Mouse (Mus musculus): ENCODE data around the gene Bex1. TPM values are rescaled to one million over a fixed set of nuclear protein-coding genes. Genes with fewer than 3 reads are reported as not detected.
A peak's percentile ranks its signal among the peaks of the same experiment; 100 is the strongest.
"Not testable (repeated sequence)": the region's sequence is repeated elsewhere in the genome, so short reads cannot be mapped to it uniquely, and the experiment has no call there.

Gene Bex1
- 10 to 100 TPM; 11.8 to 14.1 TPM for total RNA-seq (2021)
- long read RNA-seq, experiment 1, partial matches to known transcripts: 0 of 4 reads
- long read RNA-seq, experiment 1, other reads (novel, unspliced or antisense): 3 of 4 reads
- long read RNA-seq, experiment 2, partial matches to known transcripts: 0 of 7 reads
- long read RNA-seq, experiment 2, other reads (novel, unspliced or antisense): 3 of 7 reads

DNA sequence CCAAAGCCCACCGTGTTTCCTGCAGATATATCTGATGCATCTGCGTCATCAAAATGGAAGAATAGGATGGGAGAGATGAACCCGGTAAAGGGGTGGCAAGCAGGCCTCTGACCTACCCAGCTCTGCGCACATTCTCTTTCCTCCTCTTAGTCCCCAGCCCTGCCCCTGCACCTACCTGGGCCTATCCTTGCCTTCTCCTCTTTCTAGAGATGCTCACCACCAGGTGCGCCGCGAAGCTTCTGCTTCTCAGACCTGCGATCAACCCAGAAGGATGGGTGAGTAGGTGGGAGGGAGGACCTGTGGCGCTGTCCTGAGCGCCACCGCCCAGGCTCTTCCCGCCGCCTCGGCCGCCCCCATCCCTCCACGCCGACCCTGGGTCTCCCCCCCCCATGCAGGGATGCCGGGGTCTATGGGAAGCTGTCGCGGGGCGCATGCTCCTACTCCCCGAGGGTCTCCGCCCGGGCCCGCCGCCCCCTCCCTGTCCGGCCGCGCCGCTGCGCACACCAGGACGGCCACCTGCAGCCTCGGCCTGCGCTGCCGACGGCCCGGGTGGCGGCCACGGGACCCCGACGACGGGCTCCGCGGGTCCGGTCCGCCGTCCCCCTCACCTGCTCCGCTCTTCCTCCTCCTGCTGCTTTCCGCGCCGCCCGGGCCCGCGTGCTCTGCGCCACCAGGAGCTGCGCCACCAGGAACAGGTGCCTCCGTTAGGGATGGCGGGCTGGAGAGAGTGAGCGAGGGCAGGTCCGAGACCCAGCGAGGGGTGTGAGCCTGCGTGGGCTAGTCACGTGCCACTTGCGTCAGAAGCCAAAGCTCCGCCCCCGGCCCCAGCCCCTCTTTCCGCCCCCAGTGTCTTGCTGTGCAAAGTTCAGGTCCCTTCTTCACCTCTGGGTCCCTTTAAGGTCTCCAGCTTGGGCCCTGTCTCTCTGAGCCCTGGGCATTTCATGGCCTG lies at the start of gene Bex1, which contains the start of gene Tceal7:
Gene Bex1, minus strand, starts transcription at position 785 of the 949 bp plus-strand sequence.
Gene Tceal7, plus strand, starts transcription at position 51 of the 949 bp plus-strand sequence.
- DNase-seq (ENCODE audit: low spot score in 2 of 2): not testable (repeated sequence)

DNA sequence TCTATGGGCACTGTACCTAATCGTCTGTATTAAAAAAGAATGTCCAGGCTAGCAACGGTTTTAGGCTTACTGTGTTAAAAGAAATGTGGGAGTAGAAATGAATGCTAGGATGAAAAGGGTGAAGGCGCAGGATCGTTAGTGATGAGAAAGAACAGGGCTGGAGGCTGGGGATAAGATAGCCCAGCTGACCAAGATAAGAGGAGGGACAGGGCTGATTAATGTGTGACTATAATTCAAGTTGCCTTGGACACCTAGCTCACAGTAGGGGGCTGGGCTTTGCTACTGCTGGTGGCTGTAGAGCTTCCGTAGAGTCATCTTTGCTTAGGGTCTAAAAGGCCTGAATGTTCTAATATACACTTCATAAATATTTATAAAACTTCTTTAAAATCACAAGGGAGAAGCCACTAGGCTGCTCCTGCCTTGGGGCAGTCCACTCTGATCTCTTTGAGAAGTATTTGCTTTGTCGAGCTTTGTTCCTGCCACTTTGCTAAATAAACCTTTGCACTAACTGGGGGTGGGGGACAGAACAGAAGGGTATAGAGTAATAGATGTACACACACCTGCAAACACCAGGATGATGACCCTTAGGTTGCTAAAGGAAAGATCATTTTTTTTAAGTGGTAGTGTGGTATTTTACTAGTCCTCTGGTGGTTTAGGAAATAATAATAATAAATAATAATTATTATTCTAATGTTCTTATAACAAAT lies 36.9 kb upstream of the Bex1 start:
- no peak for DNase-seq (ENCODE audit: low spot score in 2 of 2)

DNA sequence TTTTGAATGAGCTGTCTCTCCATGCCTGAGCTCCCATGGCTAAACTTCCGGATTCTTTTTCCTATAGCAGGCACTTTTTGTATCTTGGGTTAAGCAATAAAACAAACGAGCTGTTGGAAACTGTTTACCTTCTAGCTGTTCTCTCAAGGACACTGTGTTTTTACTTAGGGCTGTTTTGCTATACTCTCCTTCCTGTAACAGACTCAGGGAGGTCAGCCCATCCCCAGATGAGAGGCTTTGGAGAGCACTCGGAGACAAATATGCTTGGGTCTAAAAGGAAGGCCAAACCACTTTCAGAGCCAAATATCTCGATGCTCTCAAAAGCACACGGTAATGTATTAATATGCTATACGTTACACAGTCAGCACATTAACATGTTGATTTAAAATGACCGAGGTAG lies 34.4 kb upstream of the Bex1 start:
- DNase-seq (ENCODE audit: low spot score in 2 of 2): no peak

DNA sequence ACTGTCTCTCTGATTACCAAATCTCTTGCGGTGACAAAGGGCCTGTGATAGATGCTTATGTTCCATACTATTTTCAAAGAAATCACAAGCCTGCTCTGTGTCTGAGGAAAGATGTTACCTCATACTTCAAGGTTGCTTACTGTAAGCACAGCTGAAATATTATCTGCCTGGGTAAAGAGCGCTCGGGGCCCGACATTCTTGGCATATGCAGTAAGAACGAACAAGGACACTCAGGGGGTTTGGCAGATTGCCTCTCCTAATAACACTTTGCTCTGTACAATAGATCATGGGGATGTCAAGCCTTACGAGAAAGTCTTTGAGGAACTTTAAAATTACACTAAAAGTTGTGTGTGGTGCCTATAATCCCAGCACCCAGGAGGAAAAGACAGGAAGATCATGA lies 33.5 kb upstream of the Bex1 start:
- peak in 1 of 2 experiments; percentile 30 for DNase-seq (ENCODE audit: low spot score in 2 of 2)

DNA sequence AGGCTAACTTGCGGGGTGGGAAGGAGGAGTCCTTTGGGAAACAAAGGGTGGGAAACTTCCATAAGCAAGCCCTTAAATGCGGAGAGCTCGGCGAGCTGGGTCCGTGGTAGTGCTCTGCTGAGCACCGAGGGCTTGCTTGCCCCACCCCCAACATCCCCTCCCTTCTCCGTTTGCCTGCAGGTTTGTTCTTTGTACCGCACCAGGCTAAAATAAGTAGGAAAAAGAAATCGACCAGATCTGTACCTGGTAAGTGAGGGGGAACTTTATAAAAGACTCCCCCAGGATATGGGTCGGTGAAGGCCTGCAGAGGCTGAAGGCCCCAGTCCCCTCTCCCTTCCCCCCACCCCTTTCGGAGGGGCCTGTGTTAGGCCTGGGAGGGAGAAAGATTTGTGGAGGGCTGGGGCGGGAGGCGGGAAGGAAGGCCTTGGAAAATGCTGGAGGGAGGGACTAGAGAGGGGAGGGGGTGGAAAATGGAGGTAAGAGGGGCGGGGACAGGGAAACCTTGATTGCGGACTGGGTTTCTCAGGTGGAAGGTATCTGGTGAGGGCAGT lies 30.3 kb upstream of the Bex1 start:
- DNase-seq (ENCODE audit: low spot score in 2 of 2): peak in 1 of 2 experiments; percentile 7

DNA sequence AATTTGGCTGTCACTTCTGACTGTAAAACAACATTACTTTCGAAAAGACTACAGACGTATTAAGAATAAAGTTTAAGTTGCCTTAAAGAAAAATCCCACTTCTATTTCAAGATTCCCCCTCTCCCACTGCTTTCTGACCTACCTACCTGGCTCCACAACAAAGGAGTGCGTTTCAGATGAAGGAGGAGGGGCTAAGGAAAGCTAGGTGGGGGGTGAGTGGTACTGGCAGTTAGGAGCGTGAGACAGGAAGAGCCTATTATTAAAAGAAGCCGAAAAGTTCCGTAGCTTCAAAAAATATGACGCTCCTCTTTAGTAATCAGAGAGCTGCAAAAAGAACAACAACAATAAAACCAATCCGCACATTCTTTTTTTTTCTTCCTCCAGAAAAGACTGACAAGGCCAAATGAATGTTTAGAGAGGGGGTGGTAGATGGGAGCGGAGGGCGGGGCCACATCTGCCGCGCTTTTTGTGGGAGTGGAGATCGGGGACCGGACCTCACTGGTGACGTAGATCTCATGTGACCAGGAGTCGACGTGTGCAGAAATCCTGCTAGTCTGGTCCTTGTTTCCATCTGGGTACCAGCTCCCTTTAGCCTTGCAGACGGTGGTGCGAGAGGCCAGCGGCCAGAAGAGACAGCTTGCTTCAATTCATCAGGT lies 29.4 kb upstream of the Bex1 start, which contains the start of gene Tceal9:
Gene Tceal9, plus strand, starts transcription at position 506 of the 656 bp plus-strand sequence.
- DNase-seq (ENCODE audit: low spot score in 2 of 2): peak; percentile 60 to 62

DNA sequence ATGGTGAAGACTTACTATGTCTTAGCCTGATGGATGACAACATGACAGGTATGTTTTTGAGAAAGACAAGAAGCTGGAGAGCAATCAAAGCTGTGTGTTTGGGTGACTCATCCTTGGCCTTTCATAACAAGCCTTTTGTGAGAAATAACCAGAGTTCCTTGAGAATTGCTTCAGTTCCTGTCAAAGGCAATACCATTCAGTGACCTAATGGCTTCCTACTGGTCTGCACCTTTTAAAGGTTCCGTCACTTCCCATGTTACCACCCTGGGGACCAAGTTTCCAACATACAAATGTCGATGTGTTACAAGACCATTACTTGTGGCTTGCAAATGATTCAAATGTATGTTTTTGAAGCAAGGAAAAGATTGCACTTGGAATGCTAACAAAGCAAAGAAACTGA lies 27.9 kb upstream of the Bex1 start:
- DNase-seq (ENCODE audit: low spot score in 2 of 2): no peak

DNA sequence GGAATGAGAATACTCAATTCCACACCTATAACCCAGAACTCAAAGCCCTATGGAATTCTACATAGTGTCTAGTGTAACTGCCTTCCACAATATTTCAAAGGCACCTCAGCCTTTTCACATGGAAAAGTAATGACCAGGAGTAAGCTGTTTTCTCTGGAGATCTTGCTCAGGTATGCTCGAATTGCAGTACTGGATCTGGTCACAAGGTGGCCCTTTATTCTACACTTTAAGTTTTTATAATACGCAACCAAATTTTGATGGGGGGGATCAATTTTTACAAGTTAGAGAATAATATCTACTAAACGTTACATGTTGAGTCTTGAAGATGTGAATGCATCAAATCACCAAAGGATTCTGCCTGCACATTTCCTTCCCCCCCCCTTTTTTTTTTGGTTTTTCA lies 22.8 kb upstream of the Bex1 start:
- DNase-seq (ENCODE audit: low spot score in 2 of 2): peak in 1 of 2 experiments; percentile 17

DNA sequence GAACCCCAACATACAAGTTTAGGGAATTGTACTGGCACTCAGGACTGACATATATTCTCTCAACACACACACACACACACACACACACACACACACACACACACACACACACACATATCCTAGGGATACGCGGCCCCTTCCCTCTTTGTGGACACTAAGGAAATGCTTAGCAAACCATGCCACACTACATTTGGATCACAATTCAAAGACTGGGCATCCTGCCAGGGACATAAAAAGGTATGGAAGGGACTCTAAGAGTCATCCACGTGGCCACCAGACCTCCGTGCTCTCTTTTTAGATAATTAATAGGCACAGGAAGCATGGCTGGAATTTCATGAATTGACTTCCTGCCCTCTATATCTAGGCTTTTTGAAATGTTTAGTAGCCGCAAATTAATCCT lies 12.5 kb upstream of the Bex1 start:
- no peak for DNase-seq (ENCODE audit: low spot score in 2 of 2)

DNA sequence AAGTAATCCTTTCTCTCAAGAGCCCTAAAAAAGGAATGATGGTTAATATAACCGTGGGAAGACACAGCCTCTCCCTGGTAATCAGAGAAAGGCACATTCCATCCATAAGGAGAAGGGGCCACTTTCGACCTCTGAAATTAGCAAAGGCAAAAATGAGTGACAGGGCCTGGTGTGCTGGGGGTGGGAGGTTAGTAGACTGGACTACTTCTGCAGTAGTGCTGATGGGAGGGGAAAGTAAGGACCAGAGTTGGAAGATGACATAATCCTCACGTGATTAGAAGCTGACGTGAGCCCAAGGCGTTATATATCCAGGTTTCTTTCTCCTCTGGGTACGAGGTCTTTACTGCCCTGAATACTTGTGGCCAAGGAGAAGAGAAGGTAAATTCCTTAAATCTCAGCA lies 8.4 kb upstream of the Bex1 start:
- no peak for DNase-seq (ENCODE audit: low spot score in 2 of 2)

DNA sequence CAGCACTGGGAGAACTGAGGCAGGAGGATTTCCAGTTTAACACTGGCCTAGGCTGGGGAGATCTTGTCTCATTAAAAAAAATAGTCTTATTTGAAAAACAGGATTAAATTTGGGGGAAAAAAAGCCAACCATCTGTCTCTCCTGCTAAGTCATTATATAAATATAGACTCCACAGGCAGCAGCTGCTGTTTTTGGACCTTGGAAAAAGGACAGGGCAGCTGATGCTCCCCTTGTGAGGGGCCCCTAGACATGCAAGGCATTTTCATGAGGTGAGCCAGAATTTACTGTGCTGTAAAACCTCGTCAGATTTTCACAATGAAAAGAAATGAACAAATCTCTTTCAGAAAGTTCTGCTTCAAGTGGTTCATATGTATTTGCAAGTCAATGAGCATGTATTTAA lies 990 bp upstream of the Bex1 start:
- no peak for DNase-seq (ENCODE audit: low spot score in 2 of 2)

DNA sequence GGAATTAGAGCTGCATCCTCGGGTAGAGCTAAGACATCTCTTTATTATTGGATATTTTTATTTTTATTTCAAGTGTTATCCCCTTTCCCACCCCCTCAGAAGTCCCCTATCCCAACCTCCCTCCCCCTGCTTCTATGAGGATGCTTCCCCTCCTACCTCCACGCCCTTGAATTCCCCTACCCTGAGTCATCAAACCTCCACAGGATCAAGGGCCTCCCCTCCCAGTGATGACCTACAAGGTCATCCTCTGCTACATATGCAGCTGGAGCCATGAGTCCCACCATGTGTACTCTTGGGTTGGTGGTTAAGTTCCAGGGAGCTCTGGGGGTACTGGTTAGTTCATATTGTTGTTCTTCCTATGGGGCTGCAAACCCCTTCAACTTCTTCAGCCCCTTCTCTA lies 1.9 kb downstream of the Bex1 start:
- no peak for DNase-seq (ENCODE audit: low spot score in 2 of 2)

DNA sequence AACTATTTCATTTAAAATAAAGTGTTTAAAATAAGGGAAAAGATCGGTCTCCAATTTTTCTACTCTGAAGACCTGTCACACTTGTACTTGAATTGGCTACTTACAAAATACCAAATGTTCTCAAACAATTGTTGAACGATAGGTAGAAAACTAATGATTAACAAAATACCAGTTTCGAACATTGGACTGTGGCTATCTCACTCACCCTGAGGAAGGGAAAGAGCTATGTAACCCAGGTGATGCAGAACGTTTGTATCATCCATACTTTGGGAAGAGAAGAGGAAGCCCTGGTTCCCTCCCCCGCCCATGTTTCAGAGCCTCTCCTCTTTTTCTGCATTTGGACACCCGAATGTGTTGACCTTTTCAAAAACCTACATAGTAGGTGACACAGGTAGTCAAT lies 10.9 kb downstream of the Bex1 start:
- DNase-seq (ENCODE audit: low spot score in 2 of 2): no peak

DNA sequence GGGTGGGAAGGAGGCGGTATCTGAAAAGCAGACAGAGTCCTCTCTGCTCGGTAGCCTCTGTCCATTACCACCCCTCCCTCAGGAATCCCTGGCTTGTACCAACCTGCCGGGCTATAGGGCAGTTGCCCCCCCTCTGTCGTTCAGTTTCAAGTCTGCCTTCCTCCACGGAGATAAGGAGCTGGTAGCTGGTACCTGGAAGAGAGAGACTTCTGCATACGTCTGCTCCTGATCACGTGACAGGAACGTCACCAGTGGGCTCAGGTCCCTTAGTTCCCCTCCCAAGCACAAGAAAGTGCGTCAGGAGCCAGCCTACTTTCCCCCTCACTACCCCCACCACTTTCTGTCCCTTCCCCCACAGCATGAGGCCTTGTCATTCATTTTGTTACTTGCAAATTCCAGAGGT lies 11.6 kb downstream of the Bex1 start, which contains the start of gene Tceal5:
Gene Tceal5, minus strand, starts transcription at position 213 of the 403 bp plus-strand sequence.
- no peak for DNase-seq (ENCODE audit: low spot score in 2 of 2)

DNA sequence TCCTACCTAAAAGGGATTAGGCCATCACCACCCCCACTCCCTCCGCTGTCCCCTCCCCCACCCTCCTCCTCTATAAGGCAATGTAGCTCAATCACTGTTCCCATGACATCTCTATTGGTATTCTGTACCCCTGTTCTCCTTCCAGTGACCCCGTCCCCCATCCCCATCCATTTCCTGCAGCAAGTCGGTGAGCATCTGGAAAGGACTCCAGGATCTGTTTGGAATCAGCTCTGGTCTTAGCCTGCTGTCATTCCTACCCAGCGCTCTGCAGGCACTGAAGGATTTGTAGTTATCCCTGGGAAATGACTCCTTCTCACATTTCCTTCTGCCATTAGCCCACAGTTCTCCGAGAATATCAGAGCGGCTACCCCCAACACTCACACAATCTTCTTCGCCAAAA lies 12.1 kb downstream of the Bex1 start:
- no peak for DNase-seq (ENCODE audit: low spot score in 2 of 2)

DNA sequence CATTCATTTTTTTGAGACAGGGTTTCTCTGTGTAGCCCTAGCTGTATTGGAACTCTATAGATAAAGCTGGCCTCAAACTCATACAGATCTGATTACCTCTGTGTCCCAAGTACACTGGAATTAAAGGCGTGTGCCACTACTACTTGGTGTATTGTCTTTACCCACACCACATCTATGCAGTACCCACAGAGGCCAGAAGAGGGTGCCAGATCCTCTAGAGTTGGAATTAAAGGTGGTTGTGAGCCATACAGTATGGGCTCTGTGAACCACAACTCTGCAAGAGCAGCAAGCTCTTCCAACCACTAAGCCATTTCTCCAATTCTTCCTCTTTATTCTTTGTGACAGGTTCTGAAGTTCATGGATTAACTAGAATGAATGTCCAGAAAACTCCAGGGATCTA lies 18.4 kb downstream of the Bex1 start:
- peak; percentile 31 for DNase-seq (ENCODE audit: low spot score in 2 of 2)

DNA sequence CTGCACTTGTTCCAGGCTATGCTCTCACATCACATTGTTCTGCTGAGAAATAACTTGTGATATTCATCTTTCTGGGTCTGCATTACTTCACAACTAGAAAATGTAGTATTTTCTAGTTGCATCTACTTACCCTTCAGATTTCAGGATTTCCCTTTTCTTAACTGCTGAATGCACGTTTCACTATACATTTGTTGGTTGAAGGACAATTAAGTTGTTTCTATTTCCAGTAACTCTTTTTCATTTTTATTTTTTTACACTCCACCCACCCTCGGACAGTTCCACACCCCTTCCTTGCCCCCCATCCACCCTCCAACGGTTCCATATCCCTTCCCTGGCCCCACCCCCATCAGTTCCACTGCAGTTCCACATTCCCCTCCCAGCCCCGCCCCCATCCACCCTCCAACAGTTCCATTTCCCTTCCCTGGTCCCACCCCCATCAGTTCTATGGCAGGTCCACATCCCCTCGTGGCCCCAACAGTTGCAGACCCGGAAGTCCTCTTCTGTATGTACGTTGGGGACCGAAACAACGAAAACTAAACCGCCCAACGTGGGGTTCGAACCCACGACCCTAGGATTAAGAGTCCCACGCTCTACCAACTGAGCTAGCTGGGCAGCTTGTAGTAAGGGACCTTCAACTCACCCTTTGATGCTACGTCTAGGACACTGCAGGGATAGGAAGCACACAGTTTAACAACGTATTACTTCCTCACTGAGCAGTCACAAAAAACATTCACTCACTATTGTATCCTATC lies 19.9 kb downstream of the Bex1 start:
- no peak for DNase-seq (ENCODE audit: low spot score in 2 of 2)

DNA sequence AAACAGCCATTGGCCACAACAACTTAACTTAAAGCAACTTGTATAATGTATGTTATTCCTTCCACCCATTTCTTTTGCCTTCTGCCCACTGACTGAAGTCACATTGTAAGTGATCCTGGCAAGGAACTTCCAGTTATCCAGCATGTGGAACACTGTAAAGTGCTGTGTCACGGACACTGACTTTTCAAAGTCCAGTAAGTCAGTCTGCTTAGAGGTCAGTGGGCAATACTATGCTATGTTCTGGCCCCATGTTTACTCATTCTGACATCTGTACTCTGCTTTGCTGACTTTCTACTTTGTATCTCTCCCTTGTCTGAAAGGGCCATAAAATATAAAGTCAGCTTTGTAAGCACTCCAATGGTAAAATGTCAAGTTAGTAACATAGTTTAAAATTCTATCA lies 32.2 kb downstream of the Bex1 start:
- no peak for DNase-seq (ENCODE audit: low spot score in 2 of 2)

DNA sequence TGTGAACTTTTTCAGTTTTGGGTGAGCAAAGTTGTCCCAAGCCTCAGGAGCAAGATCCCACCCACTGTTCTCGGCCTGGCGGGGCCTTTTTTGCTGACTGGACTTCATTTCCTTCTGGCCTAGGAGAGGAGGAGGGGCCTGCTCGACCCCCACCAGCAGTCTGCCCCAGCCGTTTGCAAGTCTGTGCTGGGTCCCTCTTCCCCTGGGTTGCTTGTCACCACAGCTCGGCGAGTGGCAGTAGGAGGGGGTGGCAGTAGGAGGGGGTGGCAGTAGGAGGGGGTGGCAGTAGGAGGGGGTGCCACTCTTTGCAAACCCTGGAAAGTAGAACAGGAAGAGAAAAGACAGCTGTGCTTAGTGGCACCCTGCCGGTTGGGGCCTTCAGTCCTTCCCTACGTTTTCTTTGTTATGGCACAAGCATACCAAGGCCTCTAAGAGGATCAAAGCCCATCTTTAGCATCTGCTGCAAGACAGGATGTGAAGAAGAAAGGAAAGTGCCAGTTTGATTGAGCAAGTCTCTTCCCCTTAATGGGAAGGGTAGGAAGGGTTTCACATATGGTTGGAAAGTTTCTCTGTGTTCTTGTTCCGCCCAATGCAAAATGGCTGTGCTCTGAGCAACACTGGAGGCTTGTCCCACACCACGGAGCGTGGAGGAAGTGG lies 34.3 kb downstream of the Bex1 start:
- DNase-seq (ENCODE audit: low spot score in 2 of 2): no peak

Measured in adrenal gland, adult 18-20 months (tissue).